Mouse (Mus musculus): ENCODE data around the gene Btbd9.

Gene Btbd9

DNA sequence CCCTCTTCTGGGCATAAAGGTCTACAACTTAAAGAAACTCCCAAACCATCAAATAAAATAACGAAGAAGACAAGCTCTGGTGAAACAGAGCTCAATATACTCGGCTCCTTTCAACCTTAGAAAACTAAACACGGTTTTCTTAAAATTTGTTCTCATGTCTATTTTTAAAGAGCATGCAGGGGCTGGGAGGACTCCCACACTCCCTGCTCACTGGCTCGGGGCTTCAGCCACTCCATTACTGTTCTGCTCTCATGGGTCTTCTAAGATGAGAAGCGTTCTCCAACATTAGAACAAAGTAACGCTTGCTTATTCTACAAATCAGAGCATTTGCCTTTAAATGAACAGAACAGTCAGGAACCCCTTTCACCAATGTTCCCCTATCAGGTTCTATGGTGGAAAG is 192.6 kb downstream of the Btbd9 start:
- no peak for DNase-seq

DNA sequence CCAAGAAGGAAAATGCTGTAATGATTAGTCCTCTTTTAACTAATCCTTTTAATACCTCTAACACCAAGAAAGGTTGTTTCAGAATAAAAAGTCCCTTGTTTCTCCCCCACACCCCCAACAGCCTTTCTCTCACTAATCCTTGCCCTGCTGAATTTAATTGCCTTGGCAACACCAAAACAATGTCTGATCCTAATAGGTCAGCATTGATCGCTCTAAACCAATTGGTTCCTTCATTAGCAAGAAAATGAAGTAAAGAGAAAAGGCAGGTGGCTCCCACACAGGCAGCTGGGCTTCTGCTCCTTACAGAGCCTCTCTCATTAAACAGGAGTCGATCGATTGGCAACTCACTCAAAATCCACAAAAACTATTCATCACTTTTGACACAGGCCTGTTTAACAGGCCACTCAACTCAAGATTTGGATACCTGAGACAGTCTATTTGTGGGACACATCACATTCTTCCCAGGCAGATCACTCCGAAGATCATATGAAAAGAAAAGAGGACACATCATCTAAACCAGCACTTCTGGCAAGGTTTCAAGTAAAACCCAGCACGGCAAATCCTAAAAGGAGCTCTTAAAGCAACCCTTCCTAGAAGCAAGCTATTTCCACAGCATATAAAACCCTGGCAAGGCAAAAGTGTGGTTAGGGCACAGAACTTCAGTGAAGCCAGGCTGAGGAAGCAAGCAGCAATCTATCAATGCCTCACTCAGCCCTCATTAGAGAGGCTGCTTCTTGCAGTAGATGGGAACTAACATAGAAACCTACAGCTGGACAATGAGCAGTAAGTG is 197.9 kb downstream of the Btbd9 start:
- no peak for DNase-seq

DNA sequence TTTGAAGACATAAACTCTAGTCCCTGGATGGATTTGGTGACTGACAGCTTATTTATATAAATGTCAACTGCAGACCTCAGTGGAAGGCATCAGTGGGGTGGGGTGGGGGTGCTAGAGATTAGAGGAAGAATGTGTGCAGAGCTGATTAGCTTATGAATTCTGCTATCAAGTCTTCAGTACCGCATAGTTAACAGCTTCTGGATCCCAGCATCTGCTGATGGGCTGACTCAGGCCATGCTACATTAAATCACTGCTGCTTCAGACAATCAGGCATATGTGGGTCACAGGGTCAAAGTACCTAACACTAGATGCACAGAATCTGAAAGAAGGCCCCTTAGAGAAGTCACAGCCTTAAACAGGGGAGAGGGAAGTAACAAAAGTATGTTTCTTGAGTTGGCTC is 198.5 kb downstream of the Btbd9 start:
- DNase-seq, result no peak

- DNase-seq, result no peak
These were observed 201.2 kb downstream of the Btbd9 start for GRCm38 (mm10) chr17:30375107-30375506.

GRCm38 (mm10) chr17:30368559-30368958 is 207.7 kb downstream of the Btbd9 start:
- DNase-seq, result no peak

DNA sequence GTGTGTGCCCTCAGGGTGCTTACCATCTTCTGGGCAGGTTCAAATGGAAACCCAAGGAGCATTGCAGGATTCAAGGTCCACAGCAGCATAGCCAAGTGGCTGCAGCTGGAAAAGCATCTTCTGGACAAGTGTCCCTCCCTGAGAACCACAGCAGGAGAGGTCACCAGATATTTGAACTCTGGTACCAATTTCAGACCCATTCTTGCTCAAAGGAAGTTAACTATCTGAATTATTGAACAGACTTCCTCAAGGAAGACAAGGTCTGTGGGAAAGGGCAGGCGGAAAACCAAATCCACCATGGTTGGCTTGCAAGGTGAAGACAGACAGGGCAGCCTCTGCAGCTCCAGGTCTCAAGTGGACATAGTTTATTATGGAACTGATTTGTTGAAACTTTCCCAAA is 211.6 kb downstream of the Btbd9 start:
- DNase-seq, result no peak

- DNase-seq, result no peak
These were observed 212.9 kb downstream of the Btbd9 start for GRCm38 (mm10) chr17:30363365-30363764.

DNA sequence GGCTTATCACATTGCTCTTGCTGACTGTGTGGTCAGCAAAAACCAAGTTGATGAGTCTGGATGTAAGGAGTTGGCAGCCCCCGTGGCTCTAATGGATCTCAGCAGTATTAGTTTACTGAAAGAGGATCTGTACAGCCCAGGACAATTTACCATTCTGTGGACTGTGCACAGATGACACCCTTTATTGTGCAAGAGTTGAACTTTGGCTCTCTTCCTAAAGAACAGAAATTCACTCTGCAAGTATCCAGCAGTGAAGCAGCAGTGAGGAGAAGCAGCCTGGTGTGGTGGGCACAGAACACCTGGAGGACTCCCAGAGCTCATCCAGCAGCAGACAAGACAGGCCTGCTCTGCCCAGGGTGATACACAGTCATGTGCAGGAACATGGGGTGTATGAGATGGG is 215.6 kb downstream of the Btbd9 start:
- DNase-seq, result no peak

DNA sequence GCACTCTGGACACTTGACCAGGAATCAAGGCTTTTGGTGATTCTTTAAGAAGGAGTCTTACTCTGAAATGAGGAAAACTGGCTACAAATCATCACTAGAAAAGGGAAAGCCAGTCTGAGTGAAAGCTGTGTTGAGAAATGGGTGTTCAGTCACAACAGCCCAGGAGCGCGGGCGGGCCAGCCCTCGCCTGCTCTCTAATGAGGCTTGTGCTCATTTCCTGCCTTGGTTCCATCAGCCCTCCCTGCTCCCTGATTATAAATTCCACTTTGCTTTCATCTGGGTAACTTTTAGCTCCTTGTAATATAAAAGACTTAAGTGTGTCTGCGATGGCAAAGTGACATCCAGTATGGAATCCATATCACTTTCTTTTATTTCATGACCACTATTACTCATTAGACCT is 216.9 kb downstream of the Btbd9 start:
- peak; percentile 44 to 56 for DNase-seq

- DNase-seq, result no peak
These were observed 220.9 kb downstream of the Btbd9 start for GRCm38 (mm10) chr17:30355431-30355830.

DNA sequence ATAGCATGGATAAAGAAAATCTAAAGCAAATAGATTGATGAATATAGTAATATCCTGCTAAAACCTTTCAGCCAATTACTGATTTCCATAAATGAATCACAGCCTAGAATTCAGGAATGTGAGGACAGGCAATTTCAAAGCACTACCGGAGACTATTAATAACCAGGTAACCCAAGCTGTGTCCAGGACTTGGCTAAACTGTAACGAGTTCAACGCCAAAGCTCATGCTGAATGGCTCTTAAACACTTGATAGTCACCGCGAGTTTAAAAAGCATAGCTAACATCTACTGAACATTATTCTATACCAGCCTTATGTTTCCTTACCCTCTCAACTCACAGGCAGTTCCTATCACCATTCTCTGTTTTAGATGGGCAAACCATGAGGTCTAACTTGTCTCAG is 221.9 kb downstream of the Btbd9 start:
- DNase-seq, result no peak

GRCm38 (mm10) chr17:30348031-30348430 is 228.3 kb downstream of the Btbd9 start:
- no peak for DNase-seq

GRCm38 (mm10) chr17:30347101-30347613 is 229.1 kb downstream of the Btbd9 start:
- peak; percentile 47 to 58 for DNase-seq

DNA sequence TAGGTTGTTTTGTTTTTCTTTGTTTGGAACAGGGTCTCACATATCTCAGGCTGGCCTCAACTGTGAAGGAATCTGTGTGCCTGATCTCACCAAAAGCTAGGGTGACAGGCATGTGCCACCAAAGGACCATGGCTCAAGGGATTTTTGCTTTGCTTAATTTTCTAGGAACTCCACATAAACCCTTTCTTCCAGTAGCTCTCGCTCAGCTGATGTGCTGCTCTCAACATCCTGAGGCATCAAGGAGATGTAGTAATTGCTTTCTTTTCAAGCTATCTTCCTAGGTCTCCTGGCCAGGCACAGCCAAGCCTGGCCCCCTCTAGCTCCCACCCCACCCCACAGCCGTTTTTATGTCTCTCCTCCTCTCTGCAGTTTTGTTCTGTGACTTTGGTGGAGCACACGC is 231.3 kb downstream of the Btbd9 start:
- DNase-seq, result no peak

DNA sequence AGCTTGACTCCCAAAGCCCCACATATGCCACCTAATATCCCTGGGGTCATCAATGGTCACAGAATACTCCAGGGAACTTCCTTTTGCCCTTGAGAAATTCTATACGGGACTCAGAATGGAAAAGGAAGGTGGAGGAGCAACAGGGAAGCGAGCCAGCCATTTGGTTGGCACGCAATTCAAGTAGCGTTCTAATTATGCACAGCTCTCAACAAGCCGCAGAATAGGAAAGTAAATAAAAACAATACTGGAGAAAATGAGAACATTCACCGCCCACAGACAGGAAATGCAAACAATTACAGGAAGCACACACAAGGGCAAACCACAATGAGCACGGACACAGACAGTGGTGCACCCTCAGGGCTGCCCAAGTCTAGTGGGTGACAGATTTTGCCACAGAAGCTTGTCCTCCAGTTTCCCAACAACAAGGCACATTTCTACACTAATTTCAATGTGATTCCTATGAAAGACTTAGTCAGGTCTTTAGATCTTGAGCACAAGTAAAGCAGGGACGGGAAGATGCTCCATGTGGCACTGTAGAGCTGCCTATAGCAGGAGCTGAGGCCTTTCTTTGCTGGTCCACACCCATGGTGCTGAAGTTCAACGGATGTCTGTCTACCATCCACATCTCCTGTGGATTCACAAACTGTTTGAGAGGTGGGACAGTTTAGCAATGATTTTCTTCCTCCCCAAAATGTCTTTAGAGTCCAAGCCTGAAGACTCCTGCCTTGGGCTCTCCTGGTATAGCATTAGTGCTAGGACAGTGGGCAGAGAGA is 232.4 kb downstream of the Btbd9 start:
- DNase-seq, result peak in 1 of 2 experiments; percentile 24

DNA sequence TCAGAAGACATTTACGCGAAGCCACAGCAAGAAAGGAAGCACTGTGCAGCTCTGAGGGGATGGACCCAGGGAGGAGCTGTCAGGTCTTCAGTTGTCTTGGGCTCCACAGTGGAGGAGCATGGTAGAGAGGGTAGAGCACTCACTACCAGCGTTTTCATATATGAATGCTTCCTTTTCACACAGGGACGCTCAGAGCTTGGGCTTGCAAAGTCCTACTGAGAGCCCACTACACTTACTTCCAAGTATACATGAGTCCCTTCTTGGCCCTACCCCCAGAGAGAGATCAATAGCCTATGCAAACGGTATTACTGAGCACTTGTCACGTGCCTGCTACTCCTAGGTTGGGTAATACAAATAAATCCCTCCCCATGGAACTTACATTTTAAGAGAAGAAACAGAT is 234.7 kb downstream of the Btbd9 start:
- DNase-seq, result no peak

DNA sequence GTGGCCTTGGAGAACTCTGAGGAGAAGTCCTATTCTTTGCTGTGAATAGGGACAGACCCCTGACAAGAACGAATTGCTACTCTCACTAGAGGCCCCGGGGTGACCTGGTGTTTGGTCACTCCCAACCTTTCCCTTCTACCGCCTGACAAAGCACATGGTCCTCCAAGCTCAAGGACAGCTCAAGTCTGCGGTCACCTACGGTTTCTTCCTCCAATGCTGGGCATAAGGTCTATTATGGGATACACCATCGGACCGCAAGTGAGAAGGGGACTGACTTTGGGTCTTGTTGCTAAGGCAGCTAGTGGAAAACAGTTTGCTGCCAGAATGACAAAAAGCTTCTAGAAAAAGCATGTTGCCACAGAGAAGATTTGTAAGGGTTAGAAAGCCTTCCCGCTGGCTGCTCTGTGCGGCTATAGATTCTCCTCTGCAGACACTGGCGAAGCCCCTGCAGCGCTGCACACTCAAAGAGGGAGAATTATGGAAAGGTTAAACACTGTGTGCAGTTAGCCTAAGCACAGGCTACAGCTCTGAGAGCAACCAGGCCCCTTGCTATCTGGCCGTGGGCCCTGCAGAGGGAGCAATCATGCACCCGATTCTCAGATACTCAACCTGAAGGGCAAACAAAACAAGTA is 235.7 kb downstream of the Btbd9 start:
- DNase-seq, result no peak

GRCm38 (mm10) chr17:30339317-30339716 is 237.0 kb downstream of the Btbd9 start:
- DNase-seq, result no peak

- DNase-seq, result no peak
These were observed 239.5 kb downstream of the Btbd9 start for GRCm38 (mm10) chr17:30336816-30337215.

- DNase-seq, result no peak
These were observed 240.0 kb downstream of the Btbd9 start for GRCm38 (mm10) chr17:30336280-30336679.

GRCm38 (mm10) chr17:30335746-30336145 is 240.5 kb downstream of the Btbd9 start:
- no peak for DNase-seq

DNA sequence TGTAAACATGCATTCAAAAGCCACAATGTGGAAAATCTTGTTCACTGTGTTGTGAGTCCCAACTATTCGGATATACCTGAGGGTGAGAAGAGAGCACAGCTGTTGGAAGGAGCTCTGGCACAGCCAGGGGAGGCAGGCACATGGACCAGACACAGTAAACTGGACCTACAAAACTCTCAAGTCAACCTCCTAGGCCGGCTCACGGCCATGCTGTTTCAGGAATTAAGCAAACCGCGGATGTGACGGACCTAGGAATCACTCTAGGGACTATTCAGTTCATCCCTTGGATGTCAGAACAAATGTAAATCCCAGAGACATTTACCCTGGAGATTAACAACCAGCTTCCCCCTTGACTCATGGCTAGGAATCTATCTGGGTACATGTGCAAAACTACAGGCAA is 242.0 kb downstream of the Btbd9 start:
- no peak for DNase-seq

GRCm38 (mm10) chr17:30333136-30333535 is 243.2 kb downstream of the Btbd9 start:
- DNase-seq, result no peak

DNA sequence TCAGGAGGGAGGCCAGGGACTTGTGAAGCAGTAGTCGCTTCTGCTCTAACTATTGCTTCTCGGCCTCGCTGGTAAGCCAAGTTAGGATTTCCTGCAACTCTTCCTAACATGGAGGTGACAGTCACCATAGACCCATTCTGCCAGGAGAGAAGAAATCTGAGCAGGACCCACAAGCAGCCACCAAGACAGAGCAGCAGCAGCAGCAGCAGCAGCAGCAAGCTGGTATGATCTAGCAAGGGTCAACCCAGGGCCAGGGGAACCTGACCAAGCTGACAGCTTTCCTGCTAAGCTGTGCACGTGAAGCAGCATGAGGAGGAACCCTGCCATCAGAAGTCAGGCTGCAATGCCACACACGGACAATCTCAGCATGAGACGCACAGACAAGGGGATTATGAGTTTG is 244.9 kb downstream of the Btbd9 start:
- no peak for DNase-seq
